Mouse (Mus musculus): ENCODE measurements around the gene Clock.
A peak's percentile ranks its signal among the peaks of the same experiment; 100 is the strongest.

The Clock gene

DNA sequence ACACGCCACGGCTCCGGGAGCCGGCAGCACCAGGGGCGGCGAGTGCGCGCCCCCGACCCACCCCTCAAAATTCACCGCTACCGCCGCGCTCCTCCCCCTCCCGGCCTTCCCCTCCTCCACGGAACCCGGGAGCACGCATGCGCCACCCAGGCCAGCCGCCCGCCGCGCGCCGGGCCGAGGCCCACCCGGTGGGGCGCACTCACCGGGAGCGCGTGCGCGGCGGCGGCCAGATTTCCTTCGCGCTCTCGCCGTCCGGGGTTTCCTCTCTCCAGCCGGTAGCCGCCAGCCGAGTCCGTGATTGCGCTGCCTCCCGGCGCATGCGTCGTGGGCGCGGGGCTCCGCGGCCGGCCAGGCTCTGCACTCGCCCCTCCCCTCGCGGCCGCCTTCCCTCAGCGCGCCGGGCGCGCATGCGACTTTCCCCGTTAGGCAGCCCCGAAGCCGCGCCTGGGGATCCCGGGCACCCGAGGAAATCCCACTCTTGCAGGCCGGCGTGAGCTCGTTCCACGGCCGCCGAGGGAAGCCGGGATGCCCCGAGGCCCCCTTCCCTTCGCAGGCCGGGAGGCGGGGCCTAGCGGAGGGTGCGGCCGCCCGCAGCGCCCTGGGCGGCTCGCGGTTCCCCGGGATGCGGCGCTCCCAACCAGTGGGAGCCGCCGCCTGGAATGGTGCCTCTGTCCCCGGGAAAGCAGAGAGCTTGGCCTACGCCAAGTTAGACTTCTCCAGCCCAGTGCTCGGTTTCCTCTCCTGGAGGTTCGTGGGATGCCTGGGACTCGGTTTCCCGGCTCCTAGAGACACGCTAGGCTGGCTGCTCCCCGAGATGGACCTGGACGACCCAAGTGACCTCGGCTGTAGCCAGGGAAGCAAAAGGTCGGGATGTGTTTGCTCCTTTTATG lies at the start of gene Clock:
Gene Clock, minus strand, starts transcription at position 341 of the 890 bp plus-strand sequence.
- peak; percentile 80 to 89 for DNase-seq (ENCODE audit: low spot score in 2 of 2)

DNA sequence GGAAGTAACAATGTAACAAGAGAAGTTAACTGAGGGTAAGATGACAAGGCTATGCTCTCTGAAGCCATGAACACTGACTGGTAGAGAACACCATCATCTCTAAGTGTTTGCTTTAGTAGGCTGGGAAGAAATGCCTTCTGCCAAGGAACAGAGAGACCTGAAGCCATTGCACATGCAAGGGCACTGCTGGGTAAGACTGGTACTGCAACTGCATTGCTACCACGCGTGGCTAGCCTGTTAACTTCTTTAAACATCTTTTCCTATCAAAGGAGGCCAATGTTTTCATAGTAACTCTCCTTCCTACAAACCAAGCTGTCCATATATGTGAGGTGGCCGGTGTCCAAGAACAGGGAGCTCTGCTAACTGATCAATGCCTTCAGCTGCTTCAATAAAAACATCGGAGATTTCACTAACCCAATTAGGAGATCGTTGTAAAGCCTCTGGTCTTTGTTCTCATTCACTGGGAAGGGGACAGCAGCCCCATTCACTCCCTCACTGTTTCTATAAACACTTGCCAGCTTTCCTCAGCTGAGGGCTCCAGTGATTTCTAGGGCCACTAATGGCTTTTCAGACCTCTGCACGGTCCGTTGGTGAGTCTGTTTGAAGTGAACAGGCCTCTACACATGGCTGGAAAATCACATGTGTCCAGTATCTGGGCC lies 47.5 kb upstream of the Clock start:
- no peak for DNase-seq (ENCODE audit: low spot score in 2 of 2)

DNA sequence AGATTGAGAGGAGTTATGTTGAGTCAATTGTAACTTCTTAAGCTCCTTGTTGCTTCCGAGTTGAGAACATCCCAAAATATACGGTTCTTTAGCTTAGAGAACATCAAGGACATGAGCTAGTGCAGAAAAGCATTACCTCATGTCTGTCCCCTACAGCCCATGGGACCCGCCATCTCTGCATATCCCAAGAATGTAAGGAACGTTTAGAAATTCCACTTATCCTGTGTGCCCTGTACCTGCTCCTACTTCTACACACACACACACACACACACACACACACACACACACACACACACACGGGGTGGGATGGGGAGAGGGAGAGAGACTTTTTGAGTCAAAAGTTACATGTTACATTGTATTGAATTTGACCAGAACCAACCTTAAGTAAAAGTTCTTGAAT lies 46.9 kb upstream of the Clock start:
- no peak for DNase-seq (ENCODE audit: low spot score in 2 of 2)

DNA sequence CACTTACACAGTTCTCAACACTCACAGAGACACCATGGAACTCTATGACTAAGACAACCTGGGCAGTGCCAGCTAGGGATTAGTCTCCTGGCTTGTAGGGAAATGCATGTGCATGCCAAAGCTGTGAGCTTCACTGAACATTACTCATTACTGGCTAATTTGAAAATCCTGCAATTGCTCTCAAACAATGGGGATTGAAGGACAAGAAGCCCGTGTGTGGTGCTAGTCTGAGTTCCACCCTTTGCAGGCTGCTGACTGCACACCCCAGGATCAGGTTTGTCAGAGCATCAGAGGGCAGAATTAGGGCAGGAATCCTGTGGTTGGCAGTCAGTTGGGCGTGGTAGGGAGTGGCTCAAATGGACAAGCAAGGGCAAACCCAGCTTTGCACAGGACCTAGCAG lies 41.5 kb upstream of the Clock start:
- DNase-seq (ENCODE audit: low spot score in 2 of 2), result peak; percentile 51 to 66

DNA sequence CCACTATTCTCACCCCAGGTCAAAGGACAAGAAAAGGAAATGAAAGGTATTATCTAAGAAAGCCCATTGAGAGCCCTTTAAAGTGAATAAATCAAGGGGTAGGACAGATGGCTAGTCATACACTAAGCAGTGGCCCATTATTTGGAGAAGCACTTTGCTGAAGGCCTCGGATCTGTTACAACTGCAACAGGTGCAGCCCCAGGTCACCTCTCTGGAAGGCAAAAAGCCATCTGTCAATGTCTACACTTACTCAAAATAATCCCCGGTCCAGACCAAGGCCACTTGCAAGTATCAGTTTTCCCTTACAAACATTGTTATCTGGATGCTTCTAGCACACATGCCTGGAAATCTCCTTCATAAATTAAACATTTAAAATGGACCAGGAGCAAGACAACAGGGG lies 36.3 kb upstream of the Clock start:
- no peak for DNase-seq (ENCODE audit: low spot score in 2 of 2)

DNA sequence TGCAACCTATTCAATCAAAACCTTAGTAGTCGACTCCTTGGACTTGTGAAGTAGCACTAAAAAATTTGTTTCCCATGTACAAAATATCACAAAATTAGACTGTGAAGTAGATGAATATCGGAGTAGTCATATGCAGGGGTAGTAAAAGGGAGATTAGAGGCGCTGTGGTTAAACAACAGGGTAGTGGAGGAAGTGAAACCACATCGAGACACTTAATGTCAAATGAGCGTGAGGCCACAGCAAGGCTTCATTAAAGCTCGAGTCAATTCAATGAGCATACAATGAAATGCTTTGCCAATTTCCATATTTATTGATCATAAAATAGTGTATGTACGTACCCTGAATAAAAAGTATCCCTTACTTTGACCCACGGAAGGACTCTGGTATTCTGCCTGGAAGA lies 32.5 kb upstream of the Clock start:
- DNase-seq (ENCODE audit: low spot score in 2 of 2), result no peak

DNA sequence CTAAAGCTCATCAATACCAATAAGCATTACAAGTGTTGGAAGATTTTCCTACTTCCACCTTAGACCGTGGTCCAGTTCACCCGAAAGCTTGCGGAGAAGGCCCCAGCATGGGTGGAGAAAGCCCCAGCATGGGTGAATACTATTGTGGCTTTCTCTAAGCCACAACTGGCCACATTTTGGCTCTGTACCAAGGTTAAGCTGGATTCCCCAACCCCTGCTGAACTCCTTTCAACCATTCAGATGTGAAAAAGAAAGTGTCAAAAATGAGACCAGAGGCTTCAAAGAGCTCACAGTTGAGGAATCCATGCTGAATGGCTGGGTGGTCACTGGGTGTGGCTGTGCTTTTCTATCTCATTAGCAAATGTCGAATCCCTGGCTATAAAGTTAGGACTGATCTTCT lies 29.2 kb upstream of the Clock start:
- DNase-seq (ENCODE audit: low spot score in 2 of 2), result no peak

DNA sequence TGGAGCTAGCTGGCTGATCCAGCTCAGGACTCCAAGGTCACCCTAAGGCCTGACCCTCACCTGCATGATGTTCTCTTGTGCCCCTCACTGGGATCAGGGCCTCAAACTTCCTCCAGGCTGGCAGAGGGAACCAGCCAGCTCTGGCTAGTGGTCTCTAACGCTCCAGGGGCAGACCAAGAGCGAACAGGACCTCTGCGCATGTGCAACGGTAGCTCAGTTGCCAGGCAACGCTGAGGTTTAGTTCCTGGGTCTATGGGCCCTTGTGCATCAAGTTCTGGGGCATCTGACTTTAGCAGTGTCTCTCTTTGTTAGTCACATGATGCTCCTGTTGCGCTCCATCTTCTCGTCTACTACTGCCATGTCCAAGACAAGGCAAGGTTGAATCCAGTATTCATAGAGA lies 26.4 kb upstream of the Clock start, which contains the start of gene Pdcl2:
Gene Pdcl2, minus strand, starts transcription at position 204 of the 400 bp plus-strand sequence.
- DNase-seq (ENCODE audit: low spot score in 2 of 2), result no peak

DNA sequence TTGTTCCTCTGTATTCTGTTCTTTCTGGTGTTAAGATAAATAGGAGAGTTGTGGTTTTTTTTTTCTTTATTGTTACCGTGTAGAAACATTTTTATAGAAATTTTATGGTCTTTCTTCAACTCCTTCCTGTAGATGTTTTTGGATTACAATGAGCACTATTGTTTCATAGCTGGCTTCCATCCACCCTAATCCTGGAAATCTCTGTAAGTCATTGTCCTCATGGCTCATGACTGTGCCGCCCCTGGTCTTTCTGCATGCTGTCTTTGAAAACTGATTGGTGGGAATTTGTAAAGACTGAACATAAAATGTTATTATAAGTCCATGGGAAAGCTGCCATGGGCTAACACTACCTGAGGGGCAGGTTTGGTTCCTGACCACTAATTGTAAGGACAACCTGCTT lies 22.7 kb upstream of the Clock start:
- no peak for DNase-seq (ENCODE audit: low spot score in 2 of 2)

DNA sequence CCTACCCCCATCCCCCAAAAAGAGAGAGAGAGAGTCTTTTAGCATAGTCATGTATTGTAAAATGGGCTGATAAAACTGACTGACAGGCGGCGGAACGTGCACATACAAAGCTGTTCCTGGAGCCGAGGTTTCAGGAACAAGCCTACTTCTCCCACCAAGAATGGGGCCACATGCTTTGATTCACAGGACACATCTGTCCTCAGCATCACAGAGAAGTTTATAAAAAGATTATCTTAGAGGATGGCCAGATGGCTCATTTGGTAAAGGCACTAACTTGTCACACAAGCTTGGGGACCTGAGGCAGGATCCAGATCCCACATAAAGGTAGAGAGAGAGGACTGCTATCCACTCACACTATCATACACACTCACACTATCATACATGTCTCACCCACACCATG lies 20.5 kb upstream of the Clock start:
- DNase-seq (ENCODE audit: low spot score in 2 of 2), result no peak

DNA sequence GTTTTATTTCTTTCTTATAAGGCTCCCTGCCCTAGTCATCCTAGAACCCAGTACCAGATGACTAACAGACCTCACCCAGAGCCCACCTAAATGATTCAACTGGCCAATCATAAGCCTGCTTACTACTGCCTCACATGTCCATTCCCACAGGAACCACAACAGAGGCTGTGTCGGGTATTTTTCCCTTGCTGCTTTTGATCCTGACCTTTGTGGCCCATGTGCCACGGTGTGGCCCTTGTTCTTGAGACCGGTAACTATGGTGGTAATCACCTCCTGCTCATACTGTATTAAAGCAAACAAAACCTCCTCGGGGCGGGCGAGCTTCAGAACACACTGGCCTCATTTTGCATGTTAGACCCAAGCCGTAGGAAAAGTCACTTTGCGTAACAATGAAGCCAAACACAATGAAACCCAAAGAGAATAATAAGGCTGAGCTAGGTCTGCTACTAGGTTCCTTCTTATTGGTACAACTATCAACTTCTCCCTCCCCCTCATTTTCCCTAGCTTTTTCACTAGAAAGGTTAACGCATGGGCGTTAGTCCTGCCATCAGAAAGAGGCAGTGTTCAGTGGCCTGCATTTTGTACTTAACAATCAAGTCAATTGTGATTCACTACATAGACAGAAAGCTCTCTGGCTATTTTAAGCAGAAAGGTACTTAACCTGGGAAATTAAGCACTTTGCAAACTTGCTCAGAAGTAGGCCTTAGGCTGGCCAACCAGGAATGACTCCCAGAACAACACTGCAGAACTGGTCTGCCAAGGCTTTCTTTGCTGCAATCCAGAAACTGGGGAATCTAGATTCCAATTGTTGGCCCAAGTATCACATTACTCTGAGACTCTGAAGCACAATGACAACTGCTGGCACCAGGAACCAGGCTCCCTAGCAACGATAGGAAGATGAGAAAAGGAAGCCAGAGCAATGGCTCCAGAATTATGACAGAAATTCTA lies 16.9 kb upstream of the Clock start:
- no peak for DNase-seq (ENCODE audit: low spot score in 2 of 2)

DNA sequence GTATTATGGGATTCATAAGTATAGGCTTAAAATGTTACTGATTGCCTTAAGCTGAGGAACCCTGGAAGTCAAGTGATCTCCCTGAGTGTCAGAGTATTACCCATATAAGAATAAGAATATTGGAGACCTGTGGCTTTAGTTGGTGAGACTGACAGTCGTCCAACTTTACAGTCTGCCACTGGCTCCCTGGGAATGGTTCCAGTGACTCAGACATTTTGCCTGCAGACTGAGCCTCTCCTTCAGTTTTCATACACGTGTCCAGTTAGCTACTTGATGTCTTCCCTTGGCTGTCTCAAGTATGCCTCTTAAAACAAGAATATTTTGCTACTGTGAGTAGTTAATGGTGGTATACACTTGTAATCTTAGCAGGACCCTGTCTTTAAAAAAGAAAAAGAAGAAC lies 3.6 kb upstream of the Clock start:
- no peak for DNase-seq (ENCODE audit: low spot score in 2 of 2)

DNA sequence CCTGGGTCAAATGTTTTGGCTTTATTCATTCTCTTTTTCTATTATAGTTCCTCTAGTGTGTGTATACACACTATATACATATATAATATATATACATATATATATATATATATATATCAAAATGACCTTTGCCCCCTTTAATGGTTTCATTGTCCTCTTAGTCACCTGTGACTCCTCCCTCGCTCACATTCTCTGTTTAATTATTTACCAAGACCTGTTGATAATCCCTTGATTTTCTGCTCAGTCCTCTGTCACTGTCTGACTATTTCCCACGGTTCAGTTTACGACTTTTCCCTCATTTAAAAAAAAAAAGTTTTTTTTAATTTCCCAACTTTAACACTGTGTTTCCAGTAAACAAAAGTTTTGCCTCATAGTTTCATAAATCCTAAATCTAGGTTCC lies 1.7 kb upstream of the Clock start:
- no peak for DNase-seq (ENCODE audit: low spot score in 2 of 2)

DNA sequence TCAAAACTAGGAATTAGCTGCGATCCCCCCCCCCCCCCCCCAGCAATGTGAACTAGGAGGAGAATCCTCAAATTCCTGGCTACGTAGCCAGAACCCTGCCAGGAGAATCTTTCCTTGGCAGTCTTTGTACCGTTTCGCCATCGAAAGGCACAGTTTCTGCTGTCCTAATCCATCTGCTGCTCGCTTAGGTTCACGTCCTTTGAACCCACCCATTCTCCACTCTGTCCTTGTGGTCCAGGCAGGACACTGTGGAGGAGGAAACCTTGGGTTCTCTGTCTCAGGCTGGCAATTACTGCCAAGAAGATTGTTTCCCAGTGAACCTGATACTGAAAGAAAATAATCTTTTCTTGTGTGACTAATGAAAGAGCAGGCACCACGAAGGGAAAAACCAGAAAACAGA lies 1.0 kb upstream of the Clock start:
- no peak for DNase-seq (ENCODE audit: low spot score in 2 of 2)

DNA sequence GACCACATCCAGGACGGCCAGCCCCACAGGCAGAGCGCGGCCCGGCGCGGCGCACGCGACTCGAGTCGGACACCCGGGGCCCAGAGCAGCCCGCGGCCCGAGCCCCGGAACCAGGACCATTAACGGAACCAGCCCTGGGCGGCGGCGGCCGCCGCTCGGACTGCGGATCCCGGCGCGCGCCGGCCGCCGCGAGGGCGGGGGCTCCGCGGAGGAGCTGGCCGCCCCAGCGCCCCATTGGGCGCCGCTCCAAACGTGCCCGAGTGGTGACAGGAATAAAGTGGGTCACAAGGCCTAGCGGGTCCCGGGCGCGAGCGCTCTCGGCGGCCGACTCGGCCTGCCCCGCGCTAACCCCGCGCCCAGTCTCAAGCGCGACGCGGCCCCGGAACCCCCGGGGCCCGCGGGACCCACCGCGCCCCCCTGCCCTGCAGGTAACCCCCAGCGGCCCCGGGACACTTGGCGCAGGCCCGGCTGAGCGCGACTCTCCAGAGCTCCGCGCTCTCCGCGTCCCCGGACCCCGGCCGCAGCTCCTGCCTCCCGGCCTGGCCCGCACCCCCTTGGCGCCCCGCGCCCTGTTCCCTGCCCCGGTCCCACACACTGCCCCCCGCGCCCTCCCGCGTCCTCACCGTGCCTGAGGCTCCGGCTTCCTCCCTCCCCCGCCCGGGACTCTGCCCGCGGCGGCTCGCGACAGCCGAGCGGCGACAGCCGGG lies 694 bp downstream of the Clock start:
- peak; percentile 74 to 76 for DNase-seq (ENCODE audit: low spot score in 2 of 2)

DNA sequence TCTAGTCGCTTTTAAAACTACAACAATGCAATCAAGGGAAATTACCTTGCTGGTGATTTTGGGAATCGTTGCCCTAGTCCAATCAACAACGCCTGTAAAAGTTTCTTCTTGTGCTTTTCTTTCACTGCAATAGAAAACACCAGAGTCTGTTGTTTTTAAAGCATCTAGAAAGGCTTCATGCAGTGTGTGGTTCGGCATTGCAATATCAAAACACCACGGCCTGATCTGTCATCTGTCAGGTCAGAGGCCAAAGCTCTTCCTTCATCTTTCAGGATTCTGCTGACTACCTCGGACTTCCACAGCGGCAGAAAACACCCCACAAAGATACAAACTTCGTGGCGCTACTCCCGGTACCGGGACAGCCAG lies 1.2 kb downstream of the Clock start:
- DNase-seq (ENCODE audit: low spot score in 2 of 2), result no peak

DNA sequence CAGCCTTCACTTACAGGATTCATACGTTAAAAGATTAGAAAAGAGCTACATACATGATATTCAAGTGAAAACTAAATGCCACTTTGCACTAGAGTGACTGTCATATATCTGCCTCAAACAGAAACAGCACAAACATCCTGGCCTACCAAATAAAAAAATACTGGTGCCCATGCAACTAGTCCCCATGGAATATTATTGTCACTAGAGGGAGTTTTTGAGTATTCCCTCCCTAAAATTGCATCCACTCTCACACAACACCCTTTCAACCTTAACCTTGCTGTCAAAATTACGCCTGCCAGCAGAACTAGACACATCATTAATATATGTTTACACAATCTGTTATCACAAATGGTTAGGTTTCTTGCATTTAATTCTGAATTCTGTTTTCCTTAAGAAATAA lies 2.6 kb downstream of the Clock start:
- DNase-seq (ENCODE audit: low spot score in 2 of 2), result no peak

DNA sequence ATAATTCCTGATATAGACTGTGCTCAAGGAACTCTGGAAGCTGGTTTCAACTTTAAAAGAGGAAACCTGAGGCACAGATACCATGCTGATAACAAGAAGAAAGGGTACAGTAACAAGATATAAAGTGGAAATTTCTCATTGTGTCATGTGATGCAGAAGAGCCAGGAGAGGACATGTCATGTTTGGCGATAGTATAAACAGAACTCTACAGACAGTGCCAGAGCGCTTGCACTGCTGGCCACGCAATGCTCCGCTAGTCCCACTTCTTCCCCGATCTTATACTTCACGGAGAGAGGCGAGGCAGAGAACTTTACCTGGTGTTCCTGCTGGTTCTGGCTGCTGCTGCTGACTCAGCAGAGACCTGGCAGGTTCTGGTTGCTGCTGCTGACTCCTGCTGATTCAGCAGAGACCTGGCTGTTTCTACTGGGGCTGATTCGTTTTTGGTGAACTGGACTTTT lies 15.3 kb downstream of the Clock start:
- DNase-seq (ENCODE audit: low spot score in 2 of 2), result no peak

DNA sequence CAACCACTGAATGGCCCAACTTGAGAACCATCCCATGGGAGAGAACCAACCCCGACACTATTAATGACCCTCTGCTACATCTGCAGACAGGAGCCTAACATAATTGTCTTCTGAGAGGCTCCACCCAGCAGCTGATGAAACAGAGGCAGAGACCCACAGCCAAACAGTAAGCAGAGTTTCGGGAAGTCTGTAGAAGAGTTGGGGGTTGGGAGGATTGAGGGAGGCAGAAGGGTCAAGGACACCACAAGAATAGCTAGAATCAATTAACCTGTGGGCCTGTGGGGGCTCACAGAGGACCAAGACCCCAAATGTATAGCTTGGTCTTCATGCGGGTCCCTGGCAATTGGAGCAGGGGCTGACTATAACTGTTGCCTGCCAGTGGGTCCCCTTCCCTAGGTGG lies 16.3 kb downstream of the Clock start:
- no peak for DNase-seq (ENCODE audit: low spot score in 2 of 2)

DNA sequence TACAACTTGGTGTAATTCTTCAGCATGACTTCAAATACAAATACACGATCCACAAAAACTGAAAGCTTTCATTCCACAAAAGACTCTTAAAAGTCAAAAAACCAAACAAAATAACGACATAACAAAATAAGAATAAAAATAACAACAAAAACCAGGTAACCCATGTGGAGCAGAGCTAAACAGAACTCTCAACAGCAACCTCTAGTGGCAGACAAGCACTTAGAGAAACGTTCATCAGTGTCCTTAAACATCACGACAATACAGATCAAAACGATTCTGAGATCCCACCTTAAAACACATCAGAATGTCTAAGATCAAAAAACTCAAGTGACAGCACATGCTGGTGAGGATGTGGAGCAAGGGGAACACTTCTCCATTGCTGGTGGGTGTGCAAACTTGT lies 17.5 kb downstream of the Clock start:
- no peak for DNase-seq (ENCODE audit: low spot score in 2 of 2)

DNA sequence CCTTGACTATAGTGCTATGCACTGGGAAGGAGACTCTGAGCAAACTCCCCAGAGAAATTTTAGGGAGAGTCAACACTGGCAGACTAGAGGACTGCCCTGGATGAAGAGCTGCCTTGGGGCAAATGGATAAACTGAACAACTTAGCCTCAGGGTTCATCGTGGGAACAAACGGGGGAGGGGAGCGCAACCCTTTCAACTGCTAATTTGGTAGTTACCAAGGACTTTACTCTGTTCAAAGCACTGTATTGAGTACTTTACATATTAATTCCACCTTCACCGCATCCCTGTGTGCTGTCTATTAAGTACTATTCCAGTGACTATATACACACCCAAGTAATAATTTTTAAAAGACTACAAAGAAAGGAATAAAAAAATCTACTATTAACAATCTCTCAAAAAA lies 18.9 kb downstream of the Clock start:
- DNase-seq (ENCODE audit: low spot score in 2 of 2), result no peak
